Mouse (Mus musculus) B cell, adult 67 days (primary cell): ENCODE measurements around the gene P4htm. TPM values are rescaled to one million over a fixed set of nuclear protein-coding genes. Genes with fewer than 3 reads are reported as not detected.

Source experiments
- total RNA-seq, 2 experiments: library from RNA; stranded (reverse); gene quantifications; 4 replicates each; pipeline ENCODE4 v1.2.4; 2023

Gene P4htm
- 1 to 10 TPM; 3.0 to 6.8 TPM for total RNA-seq

DNA sequence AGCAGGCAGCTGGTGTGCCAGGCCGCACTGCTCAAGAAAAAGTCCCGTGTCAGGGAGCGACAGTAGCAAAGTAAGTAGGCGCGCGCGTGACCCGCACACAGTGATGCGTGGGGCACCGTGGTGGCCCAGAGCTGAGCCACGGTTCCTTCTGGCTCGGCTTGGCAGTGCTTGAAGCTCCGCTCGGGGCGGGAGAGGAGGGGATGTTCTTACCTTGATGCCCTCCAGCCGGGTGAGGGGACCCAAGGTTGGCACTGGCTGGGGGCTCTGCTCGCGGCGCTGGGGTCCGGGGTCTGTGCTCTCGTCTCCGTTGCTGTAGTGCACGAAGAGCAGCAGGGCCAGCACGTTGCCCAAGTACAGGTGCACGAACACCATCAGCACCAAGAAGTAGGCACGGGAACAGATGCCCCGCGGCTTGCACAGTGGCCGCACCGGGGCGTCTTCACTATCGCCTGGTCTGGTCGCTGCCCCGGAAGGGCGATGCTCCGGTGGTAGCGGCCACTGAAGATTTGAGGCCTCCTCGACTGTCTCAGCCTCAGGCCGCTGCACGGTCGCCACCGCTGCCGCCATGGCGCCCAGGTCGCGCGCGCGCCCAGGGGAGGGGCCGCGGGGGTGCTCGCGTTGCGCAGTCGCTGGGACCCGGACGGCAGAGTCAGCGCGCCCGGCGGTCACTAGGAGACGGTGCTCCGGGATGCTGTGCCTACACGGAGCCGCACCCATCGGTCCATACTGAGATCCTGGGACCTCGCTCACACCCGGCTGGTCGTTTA is at the start of gene P4htm:
P4htm (minus strand) TSS at position 670 of the 767 bp plus-strand sequence.

DNA sequence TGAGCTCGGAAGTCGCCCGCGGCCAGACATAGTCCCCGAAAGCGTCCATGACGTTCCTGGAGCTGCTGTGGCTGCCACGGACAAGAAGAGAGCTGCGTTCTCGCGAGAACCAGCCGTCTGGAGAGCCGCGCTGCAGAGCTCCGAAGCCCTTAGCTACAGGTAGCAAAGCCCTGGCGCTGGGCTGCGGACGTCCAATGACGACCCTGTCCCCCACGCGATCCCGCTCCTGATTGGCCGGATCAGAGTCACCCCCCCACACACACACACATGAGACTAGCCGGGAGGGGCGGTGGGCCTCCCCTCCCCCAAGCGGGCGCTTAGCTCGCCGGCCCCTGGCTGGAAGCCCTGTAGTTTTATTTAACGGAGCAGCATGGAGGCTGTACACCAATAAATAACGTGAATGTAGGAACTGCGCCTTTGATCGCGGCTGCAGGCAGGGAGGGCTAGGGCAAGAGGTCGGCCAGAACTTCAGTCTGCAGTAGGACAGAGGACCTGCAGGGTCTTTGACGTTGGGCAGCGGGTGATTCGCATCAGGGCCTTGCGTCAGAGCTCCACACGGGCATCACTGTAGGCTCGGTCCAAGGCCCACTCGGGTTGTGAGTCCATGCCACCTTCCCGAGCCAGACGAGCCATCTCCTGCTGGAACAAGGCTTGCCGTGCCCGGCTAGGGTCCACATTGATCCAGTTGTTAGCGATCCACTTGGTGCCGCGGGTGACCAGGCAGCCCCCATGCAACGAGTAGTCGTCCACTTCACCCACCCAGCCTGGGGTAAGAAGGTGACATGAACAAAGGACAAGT is 18.7 kb downstream of the P4htm start, which contains the start of gene Wdr6:
Wdr6 (minus strand) TSS at position 195 of the 799 bp plus-strand sequence.

DNA sequence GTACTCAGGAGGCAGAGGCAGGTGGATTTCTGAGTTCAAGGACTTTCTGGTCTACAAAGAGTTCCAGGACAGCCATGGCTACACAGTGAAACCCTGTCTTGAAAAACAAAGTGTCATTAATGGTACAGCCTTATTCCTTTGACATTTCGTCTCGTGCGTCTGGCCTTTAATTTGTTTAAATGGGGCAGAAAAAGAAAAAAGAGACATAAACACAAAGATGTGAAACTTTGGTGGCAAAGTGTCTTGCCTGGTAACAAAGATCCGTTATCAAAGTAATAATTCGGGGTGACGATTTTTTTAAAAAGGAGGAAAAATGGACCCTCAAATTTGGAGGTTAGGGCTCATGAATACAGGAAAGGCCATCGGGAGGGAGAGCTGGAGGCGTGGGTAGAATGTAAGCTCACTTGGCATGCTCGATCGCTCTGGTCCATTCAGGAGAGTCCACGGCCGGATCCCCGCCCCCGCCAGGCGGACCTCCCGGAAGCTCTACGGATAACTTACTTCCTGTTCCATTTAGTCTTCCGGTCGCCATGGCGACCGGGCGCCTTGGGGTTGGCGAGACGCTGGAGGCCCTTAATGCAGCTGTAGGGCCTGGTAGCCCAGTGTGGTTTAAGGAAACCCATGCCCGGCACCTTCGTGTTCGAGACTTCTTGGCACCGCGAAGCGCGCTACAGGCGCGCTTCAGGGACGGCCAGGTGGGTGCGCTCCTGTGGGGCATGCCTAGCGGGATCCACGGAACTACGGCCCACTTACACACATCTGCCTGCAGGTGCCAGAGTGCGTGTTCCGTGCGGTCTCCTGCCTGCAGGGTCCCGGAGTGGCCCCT is 27.9 kb downstream of the P4htm start, which contains the start of gene Dalrd3:
Dalrd3 (plus strand) TSS at position 506 of the 826 bp plus-strand sequence.

DNA sequence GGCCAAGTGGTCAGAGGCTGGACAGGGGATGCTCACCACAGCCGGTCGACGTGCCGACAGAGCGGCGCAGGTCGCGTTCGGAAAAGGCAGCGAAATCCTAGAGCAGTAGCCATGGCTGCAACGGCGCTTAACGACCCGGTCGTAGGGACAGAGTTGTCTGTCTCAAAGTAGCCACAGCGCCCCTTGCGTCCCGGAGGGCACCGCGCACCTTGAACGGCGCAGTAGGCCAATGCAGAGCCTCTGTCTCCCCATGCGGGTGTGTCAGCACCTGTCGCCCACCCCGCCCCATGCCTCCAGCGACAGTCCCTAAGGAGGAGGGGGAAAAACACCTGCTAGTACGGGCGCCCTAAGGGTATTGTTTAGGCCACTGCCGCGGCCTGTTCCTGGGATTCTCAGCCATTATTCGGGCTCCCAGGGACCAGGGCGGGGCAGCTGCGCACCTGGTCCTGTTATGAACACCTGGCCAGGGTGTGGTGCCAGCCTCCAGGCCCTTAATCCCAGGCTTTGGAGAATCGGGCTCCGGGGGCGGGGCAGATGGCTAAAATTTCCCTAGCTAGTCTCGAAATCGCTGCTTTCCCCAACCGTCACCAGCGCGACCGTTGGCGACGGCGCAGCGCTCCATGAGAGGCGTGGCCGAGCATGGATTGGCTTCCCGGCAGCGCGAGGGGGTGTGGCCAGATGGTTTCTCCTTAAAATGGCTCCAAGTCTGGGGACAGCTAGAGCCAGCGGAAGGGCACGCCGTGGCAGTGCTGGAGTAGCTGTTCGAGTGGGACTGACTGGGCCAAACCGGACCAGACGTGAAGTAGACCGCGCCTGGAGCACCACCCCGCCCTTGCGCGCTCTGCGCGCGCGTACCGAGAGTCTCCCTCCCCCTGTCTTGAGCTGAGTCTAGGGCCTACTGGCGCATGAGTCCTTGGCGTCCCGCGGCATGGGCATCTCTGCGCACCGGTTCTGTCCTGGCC is 30.4 kb downstream of the P4htm start, which contains the start of gene Ndufaf3:
Ndufaf3 (minus strand) TSS at position 620 of the 962 bp plus-strand sequence.

DNA sequence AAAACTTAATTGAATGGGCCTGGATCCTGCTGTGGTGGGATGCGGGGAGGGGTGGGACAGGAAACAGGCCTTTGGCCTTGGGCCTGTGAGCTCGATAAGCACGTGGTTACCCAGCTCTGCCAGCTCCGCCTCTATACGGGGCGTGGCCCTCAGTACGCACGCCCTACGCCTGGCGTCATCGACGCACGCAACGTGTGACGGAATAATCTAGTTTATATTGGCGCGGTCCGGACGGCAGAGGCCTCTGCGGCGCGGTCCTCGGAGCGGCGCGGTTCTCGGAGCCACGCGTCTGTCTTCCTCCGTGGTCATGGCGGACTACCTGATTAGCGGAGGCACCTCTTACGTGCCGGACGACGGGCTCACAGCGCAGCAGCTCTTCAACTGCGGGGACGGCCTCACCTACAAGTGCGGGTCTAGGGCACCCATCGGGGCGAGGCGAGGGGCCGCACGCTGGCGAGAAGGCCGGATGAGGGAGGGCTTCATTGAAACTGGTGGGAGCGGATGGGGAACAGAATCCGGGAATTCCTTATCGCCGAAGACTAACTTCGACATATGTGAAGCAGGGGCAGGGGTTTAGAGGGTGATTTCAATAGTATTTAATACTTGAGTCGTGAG is 37.1 kb downstream of the P4htm start, which contains the start of gene Impdh2:
Impdh2 (plus strand) TSS at position 60 of the 615 bp plus-strand sequence.

Other genes starting within 250 kb of the P4htm start
- gene Usp4, start 249.8 kb downstream of the P4htm start, total RNA-seq: 100 to 1,000 TPM; 185 to 198 TPM
- gene 1700102P08Rik, start 204.9 kb downstream of the P4htm start, total RNA-seq: 1 to 10 TPM; 5.7 to 7.3 TPM
- not detected for gene Ccdc36, start 169.2 kb downstream of the P4htm start, total RNA-seq
- gene BC048562, start 161.2 kb downstream of the P4htm start, total RNA-seq: not detected
- gene Ccdc71, start 137.1 kb downstream of the P4htm start, total RNA-seq: 10 to 100 TPM; 32.1 to 38.4 TPM
- 1 to 10 TPM; 1.8 to 4.3 TPM for gene Klhdc8b, start 136.1 kb downstream of the P4htm start, total RNA-seq
- under 1 TPM; 0.75 to 0.89 TPM for gene Lamb2, start 117.9 kb downstream of the P4htm start, total RNA-seq
- 100 to 1,000 TPM; 278 to 324 TPM for gene Usp19, start 107.1 kb downstream of the P4htm start, total RNA-seq
- 100 to 1,000 TPM; 215 TPM for gene Qars, start 90.0 kb downstream of the P4htm start, total RNA-seq
- gene Qrich1, start 80.9 kb downstream of the P4htm start, total RNA-seq: 100 to 1,000 TPM; 219 to 230 TPM
- 100 to 1,000 TPM; 197 to 211 TPM for gene Impdh2, start 37.4 kb downstream of the P4htm start, total RNA-seq
- gene Ndufaf3, start 30.2 kb downstream of the P4htm start, total RNA-seq: 10 to 100 TPM; 31.6 to 37.6 TPM
- gene Dalrd3, start 27.8 kb downstream of the P4htm start, total RNA-seq: 100 to 1,000 TPM in 1 of 2 experiments, 10 to 100 TPM in 1; 93.3 to 117 TPM
- 10 to 100 TPM; 42.2 to 42.9 TPM for gene Wdr6, start 18.9 kb downstream of the P4htm start, total RNA-seq
- gene Arih2, start 51.7 kb upstream of the P4htm start, total RNA-seq: 100 to 1,000 TPM; 135 to 144 TPM
- 10 to 100 TPM; 17.3 to 20.1 TPM for gene Slc25a20, start 64.4 kb upstream of the P4htm start, total RNA-seq
- gene Prkar2a, start 91.6 kb upstream of the P4htm start, total RNA-seq: 10 to 100 TPM; 12.1 to 12.7 TPM
- 10 to 100 TPM; 80.3 to 81.0 TPM for gene Ip6k2, start 186.1 kb upstream of the P4htm start, total RNA-seq
- 10 to 100 TPM; 18.1 to 25.1 TPM for gene Nckipsd, start 210.7 kb upstream of the P4htm start, total RNA-seq
- gene Celsr3, start 228.7 kb upstream of the P4htm start, total RNA-seq: under 1 TPM; 0.06 to 0.53 TPM